Mouse (Mus musculus): ENCODE results near the gene Adamts20.
"Not testable (repeated sequence)": the region's sequence is repeated elsewhere in the genome, so short reads cannot be mapped to it uniquely, and the experiment has no call there.

Gene Adamts20

DNA sequence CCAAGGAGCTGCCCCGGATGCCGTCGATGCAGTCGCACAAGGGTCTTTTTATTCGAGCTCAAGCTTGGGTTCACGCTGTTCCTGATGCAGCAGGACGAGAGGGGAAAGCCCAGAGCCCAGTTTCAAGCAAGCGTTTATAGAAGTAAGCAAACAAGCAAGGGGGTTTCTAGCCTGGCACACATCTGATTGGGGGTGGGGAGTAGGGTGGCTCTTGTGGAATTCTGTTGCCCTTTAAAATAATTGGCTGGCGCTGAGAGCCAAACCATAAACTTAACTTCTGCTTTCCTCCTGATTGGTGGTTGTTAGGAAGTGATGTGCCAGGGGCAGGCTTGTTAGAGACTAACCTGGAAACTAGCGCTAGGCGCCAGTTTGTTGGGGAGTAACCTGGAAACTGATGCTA lies at the start of gene Adamts20:
Gene Adamts20, minus strand, starts transcription at position 101 of the 400 bp plus-strand sequence.
- DNase-seq: no peak

DNA sequence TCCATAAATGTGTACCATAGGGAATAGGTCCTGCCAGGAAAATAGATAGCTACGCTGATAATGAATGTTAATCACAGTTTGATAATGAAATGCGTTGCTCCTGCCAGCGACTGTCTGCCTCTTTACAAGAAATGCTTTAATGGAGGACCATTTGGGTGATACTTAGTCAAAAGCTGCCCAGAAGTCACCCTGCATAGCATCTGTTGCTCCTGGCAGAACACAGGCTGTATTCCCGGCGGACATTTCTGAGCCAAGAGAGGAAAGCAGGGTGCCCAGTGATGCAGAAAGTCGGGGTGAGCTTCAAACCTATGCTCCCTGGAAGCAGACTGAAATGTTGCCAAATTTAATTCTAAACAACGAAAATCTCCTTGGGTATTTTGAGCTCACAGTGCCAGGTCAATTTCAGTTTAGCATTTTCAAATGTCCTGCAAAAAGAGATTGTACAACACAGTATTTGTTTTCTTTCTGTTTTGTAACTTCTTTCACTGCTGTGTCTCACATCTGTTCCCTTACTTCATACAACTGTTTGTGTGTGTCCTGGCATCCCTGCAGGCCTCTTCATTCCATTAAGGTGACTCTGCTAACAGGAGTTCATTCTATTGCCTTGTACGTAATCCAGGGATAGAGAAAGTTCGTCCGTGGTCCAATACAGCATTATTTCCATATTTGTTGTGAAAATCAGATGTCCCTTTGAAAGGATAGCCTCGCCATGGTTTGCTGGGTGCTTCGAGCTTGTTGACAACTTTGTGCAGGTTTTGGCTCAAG lies 38.4 kb upstream of the Adamts20 start:
- no peak for DNase-seq

DNA sequence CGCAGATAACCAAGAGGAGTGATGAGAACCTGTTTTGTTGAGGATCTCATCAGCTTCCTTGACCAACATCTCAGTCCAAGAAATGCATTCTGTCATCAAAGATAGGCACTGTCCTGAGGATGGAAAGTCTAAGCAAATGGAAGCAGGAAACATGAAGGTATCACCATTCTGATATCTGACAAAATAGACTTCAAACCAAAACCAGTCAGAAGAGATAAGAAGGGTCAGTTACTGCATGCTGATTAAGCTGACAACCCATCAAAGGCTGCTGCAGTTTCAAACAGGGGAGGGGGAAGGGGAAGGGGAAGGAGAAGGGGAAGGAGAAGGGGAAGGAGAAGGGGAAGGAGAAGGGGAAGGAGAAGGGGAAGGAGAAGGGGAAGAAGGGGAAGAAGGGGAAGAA lies 34.0 kb upstream of the Adamts20 start:
- no peak for DNase-seq

DNA sequence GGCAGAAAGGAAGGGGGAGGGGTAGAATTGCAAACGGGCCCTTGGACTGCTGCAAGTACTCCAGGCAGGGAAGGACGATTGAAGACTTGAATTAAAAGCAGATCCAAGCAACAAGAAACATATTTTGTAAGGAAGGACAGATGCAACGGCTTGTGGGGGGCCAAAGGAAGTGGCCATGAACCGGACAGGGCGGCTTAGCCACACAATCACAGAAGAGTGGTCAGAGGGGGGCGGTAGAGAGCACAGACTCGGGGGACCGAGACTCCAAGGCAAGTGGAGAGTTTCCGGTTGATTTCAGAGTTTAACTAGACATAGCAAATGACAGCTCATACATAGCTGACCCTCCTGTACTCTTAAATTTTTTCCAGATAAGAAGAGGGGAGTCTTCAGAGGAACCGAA lies 30.7 kb upstream of the Adamts20 start:
- DNase-seq: no peak

DNA sequence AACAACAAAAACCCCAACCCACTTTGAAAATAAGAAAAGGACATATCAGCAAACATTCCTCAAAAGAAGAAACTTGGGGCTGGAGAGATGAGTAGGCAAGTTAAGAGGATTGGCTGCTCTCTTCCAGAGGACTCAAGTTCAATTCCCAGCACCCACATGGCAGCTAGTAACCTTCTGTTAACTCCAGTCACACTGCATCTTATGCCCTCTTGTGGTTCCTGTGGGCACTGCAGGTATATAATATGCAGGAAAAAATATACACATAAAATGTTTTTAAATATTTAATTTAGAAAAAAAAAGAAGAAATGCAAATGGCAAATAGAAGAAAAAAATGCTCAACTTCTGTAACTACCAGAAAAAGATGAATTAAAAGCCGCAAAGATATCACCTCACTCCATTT lies 29.2 kb upstream of the Adamts20 start:
- DNase-seq: no peak

DNA sequence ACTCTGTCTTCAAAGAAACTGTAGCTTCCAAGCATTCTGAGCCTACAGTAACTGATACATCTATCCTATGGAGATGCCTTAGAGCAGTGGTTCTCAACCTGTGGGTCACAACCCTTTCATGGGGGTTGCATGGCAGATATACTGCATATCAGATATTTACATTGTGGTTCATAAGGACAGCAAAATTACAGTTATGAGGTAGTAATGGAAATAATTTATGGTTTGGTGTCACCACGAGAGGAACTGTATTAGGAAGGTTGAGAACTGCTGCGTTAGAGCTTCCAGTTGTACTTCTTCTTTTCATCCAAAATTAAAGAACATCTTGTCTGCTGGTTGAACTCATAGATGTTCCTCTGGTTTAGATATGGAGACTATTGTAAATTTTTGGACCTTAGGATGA lies 24.2 kb upstream of the Adamts20 start:
- DNase-seq: no peak

DNA sequence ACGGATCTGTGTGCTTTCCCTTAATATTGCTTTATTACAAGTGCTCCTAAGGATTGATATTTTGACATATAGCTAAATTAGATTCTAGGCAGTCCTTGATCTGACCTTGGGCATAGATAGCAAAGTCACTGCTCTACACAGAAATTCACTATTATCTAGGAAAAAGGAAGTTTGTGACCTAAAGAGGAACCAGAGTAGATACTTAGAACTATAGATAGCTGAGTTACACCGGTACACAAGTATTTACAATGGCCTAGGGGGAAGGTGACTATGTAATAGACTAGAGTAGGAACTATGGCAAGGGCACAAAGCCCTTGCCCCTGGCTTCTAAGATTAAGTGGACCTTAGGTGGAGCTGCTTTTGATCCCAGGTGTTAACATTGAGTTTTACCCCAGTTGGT lies 22.8 kb upstream of the Adamts20 start:
- DNase-seq: not testable (repeated sequence)

DNA sequence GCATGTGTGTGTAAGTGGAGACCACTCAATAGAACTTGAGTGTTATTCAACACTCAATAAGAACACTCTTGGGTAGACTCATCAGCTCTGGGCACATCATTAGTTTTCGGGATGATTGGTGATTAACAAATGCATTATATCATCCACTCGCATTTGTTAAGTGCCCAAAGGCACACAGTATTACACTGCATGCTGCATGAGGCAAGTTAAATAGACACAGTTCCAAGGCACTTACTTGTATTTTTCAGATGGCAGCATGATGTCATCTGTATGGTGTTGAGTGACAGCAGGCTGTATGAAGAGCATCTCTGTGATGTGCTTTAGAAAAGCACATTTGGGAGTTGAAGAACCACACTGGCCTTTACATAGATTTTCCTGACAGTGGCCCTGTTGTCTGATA lies 17.3 kb upstream of the Adamts20 start:
- DNase-seq: no peak

DNA sequence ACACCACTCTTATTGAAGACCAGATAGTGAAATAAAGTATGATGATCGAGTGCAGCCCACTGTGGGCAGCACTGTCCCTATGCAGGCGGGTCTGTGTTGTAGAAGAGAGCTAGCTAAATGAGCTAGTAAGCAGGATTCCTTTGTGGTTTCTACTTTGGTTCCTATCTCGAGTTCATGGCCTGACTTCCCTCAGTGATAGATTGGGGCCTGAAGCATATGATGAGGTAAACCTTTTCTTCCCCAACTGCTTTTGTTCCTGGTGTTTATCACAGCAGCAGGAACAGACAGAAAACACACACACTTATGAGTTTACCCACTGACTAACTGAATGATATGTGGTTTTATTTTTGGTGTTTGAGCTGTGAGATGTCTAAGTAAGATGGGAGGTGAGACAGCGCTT lies 15.6 kb upstream of the Adamts20 start:
- DNase-seq: no peak

DNA sequence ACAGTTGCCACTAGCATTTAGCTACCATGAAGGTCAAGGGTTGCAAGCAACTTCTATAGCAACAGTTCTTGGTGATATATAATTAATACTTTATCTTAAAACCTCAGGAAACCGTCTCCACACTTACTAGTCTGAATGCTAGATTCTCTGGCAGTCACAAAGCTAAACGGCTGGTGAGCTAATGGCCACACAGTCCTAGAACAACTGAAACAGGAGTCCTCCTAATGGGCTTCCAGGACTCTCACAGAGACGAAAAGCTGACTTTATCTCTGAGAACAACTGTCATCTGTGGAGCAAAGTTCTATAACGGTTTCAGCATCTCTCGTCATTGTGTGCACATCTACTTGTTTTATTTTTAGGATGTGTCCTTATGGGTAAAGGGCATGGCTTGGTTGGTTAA lies 15.0 kb upstream of the Adamts20 start:
- DNase-seq: no peak

DNA sequence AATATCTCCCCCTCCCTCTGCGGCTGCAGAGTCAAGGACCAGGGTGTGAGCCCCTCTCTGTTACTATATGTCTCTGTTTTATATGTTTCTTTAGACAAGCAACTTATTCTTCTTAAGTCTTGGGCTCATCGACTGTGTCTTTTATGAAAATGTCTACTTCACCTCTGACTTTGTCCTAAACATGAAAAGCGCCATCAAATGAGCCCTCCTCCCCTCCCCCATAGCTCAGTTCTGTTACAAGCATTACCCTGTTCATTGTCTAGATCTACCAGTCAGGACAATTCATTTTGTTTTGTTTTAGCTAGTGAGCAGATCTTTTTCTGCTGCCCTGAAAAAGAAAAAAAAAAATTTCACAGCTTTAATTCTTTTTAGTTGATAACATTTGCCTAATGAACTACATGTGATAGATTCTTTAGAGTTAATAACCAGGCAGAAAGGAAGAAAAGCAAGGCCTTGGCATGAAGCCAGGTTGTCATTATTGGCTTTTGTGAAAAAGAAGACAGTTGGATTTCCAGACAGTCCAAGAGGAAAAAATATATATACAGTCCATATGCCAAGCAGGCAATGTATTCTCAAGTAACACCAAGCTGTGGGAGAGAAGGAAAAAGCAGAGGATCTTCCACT lies 14.4 kb upstream of the Adamts20 start:
- no peak for DNase-seq

DNA sequence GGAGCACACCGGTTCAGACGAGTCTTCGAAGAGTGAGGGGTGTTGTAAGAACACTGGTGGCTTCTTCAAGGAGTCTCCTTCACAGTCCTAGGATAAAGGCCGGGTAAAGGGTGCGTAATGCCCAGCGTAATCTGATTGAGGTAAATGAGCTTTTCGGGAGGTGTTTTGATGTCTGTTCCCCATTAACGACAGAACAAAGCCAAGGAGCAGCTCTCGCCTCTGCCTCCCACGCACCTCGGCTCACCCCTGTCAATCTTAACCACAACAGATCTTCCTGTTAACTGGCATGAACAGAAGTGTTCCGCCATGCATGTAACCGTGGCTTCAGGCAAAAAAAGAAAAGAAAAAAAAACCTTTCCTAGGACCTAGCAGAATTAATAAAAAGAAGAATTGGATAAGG lies 13.5 kb upstream of the Adamts20 start:
- DNase-seq: no peak

DNA sequence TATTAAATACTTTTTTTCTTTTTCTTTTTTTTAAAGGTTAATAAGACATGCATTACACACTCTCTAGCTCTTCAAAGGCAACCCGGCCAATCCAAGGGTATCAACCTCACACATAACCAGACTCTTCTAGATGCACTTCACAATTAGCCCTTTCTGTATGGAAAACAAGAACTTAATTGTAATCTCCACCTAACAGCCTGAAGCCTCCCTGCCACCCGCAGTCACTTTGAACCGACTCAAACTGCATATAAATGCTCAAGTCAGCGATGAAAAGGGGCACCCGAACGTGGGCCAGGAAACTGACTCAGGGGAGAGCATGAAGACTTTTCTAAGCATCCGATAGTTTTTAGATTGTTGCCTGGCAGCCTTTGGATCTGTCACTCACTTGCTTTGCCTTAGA lies 12.1 kb upstream of the Adamts20 start:
- DNase-seq: no peak

DNA sequence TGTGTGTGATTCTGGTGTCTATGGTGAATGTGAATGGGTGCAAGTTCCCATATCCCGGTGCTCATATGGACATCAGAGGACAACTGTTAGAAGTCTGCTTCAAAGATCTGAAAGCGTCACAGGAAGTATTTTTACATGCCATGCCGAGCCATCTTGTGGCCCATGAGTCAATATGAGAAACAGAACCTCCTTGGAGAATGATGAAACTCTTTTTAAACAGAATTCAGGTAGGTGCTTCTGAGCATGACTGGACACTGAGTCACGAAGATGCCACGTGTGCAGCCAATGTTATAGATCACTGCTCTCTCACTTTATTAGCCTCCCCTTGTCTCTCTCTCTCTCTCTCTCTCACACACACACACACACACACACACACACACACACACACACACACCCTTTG lies 10.8 kb upstream of the Adamts20 start:
- DNase-seq: no peak

DNA sequence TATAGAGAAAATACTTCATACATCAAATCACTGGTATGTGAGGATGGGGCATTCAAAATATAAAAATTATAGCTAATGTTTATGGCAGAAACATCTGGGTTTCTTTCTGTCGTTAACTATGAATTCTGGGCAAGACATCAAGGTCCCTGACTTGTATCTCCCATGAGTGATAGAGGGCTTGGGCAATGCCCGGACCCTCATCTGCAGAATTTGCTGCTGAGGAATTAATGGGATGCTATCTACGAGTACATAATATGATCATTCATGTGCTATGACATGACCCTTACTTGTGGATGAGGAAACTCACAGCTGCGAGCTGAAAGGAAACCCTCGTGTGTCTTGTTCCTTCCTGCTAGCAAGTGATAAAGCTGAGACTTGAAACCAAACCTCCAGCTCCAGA lies 5.1 kb upstream of the Adamts20 start:
- no peak for DNase-seq

DNA sequence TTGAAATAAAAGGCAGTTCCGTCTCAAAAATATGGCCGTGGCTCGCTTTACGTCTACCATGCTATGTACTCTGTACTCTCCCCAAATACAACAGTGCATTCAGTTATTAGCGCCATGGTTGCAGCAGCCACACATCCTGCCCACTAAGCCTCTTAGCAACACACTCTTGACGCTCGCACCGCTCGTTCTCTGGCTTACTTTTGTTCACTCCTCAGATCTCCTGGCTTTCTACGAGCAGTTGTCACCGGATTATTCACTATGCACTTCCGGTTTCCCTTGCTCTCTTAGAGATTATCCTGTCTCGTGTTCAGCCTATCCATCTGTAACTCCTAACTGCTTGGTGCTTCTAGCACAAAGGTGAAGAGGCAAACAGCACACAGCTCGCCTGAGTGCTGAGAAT lies 337 bp downstream of the Adamts20 start:
- no peak for DNase-seq

DNA sequence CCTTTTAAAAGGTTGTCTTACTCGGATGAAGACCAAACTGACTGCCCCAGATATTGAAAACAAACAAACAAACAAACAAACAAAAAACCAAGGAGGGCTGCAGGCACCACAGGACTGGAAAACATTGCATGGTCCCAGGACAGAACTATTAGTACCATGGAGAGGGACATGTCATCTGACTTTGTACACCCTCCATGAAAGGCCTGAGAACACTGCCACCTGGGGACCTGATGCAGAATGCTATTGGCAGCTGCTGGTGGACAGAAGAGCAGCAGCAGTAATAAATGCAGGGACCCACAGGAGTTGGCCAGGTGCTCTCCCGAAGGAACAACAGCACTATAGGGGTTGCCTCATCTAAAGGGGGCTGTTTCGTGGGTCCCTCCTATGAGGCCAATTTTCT lies 2.0 kb downstream of the Adamts20 start:
- no peak for DNase-seq

DNA sequence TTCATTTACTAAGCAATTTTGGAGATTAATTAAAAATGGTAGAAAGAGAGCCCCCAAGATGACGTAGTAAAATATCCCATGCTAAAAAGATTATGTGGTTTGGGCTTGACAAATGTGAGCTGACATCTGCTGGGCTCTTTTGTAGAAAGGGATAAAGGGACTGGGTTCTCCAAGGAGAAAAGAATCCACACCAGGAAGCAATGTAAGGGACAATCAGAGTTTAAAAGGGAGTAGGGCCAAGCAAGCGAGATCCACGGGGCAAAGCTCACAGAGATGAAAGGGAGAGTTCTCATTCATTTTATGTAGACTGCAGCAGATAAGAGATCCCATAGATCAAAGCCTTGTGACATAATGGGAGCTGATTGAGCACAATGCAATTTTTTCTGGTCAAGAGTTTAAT lies 3.0 kb downstream of the Adamts20 start:
- DNase-seq: no peak

DNA sequence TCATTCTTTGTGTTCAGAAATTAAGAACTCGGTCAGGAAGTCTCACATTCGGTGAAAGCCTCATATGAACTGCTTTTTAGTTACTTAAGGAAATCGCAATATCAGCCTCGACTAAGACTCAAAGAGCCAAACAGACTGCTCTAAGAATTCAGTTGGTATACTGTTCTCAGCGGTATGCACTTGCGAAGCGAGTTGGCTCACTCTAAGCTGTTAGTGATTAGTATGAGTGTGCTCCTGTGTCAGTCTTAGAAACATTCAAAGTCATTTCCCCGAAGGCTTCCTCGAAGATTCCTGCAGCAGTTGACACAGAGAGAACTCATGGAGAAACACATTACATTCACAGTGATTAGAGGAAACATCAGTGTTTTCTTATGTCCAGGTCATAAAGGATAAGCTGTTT lies 4.1 kb downstream of the Adamts20 start:
- DNase-seq: no peak

DNA sequence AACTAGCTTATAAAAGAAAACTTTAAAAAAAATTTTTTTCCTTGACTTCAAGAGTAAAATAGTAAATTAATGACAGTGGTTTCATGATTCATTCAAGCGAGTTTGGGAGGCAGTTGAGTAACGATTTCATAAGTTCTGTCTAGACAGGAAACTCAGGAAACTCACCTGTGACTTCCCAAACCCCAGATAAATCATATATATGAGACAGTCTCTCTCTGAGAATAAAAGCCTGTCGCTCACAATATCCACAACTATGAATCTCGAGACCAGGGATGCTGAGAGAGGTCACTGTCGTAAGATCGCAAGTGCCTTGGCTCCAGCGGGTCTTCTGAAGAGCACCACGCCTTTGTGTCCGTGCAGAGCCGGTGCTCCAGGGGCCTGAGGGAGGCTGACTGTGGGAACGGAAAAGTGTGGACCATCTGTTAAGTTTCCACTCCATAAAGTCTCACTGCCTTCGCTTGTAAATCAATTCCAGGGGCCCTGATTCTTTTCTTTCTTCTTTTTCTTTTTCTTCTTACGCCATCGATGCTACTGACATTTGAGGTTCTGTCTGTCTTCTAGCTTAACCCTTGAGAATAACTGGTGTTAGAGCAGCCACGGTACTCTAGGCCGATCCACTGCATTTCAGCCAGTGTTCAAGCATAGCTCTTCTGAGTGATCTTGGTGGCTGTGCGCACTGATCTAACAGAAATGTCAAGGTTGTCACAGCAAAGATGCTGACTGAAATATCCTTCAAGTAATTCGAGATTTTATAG lies 7.4 kb downstream of the Adamts20 start:
- DNase-seq: no peak

DNA sequence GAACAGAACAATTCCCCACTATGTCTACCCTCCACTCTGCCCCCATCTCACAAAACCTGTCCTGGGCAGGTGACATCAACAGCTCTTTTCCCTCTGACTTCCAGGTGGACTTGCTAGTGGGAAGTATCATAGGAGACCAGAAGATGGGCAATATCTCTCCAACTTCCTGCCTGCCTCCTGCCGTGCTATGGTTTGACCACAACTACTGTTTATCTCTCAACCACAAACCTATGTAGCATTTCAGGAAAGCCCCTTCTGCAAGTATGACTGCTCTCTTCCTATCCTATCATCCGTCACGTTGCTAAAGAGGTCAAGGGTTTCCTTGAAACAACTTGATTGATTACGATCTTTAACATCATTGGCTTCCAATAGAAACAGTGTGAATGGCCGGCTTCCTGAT lies 12.4 kb downstream of the Adamts20 start:
- no peak for DNase-seq

DNA sequence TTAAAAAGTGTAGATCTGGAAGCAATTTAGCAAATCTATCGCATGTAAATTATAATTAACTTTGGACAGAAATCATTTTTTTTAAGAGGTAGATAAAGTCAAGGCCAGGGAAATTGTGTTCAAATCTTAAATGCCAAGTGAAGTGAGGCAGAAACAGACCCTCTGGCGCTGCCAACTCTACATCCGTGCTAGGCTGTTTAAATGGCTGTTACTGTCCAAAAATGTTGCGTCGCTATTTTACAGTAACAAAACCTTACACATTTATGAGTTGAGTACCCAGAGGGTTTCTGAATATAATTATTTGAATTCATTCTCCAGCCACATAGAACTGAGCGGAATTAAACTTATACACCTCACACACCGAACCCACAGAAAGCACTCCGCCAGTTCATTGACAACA lies 13.6 kb downstream of the Adamts20 start:
- DNase-seq: no peak

DNA sequence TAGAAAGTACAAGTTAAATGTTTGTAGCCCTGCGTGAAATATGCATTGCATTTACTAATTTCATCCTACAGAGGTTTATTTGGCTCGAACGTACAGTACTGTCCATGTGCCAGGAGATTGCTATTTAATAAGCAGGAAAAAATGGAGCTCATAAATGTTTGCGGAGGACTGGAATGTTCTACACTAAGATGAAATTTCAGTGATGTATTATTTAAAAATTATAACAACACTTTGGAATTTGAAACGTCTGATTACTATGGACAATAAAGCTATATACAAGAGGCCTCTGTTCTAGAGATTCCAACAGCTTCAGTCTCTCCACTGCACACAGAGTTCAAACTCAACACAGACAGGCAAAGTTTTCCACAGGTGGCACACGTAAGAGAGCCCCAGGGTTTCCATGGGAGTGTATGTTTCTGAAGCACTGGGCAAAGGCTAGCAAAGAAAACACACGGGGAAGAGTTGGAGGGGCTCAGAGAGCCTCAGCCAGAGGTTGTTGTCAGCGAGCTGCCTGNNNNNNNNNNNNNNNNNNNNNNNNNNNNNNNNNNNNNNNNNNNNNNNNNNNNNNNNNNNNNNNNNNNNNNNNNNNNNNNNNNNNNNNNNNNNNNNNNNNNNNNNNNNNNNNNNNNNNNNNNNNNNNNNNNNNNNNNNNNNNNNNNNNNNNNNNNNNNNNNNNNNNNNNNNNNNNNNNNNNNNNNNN lies 20.6 kb downstream of the Adamts20 start:
- DNase-seq: no peak

DNA sequence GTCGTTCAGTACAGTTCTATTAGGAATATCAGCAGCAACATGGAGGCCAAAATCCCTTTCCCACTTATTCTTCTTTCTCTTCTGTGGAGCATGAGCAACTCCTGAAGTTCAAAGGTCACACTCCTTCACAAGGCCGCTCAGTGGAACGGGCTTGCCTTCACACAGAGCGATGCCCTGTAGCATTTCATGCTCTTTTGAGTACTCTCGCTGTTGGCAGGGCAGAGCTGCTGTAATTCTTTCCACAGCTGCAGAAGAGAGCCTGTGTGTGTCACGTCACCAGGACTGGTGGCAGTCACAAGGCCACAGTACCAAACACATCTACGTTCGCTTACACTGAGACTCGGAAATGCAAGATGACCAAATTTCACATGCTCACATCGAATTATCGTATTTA lies 21.2 kb downstream of the Adamts20 start:
- no peak for DNase-seq
